Mouse (Mus musculus): Measurements from ENCODE around the gene Hist2h2be. TPM values are rescaled to one million over a fixed set of nuclear protein-coding genes. Genes with fewer than 3 reads are reported as not detected.
"Not testable (repeated sequence)": the region's sequence is repeated elsewhere in the genome, so short reads cannot be mapped to it uniquely, and the experiment has no call there.

Hist2h2be gene
- polyA plus RNA-seq, 1 experiment: 9.4 TPM

DNA sequence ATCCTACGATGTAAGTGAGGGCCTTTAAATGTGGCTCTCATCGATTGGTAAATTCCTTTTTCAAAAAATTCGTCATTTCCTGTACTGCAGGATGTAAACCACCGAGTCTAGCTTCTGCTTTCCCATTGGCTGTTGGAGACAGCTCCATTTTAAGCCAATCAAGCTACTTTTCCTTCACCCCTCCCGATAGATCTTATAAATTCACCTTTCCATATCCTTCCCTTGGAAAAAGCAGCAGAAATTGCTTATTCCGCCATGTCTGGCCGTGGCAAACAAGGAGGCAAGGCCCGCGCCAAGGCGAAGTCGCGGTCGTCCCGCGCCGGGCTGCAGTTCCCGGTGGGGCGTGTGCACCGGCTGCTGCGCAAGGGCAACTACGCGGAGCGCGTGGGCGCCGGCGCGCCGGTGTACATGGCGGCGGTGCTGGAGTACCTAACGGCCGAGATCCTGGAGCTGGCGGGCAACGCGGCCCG, 1.2 kb upstream of the Hist2h2be start, which contains the start of the genes Bola1 and Hist2h2ab:
Gene Bola1 (minus strand): TSS at position 49 of the 470 bp plus-strand sequence.
Gene Hist2h2ab (plus strand): TSS at position 205 of the 470 bp plus-strand sequence.
- peak within 1 kb of the TSS; percentile 67 for H3K4me3 ChIP-seq (replicated peaks; ENCODE audit: control insufficient read depth, low read depth, low read length)
- H3K4me1 ChIP-seq (ENCODE audit: control insufficient read depth, insufficient read depth, low read length): peaks cover 2% of the 10 kb centered on the region
- WGBS: under 1% methylated on average over 37 of the region's 37 CpGs
- peak within 1 kb of the TSS; percentile 98 for H3K27ac ChIP-seq (ENCODE audit: control insufficient read depth, insufficient read depth, low read depth, low read length, poor library complexity)
- TF ChIP-seq CTCF (IDR thresholded peaks at IDR 0.05; ENCODE audit: control insufficient read depth, insufficient read depth, low read length): no peak
- TF ChIP-seq POLR2A (IDR thresholded peaks at IDR 0.05; ENCODE audit: borderline replicate concordance, control insufficient read depth, low read depth, low read length): peak; percentile 95; the same call in 1 of the 2 replicates

GRCm38 (mm10) chr3:96220131-96220764, 671 bp upstream of the Hist2h2be start:
- H3K4me1 ChIP-seq (ENCODE audit: control insufficient read depth, insufficient read depth, low read length): not testable (repeated sequence)
- Histone ChIP-seq H3K27ac (ENCODE audit: control insufficient read depth, insufficient read depth, low read depth, low read length, poor library complexity) (peak overlapping the region; percentile 98), H3K4me3 (replicated peaks; ENCODE audit: control insufficient read depth, low read depth, low read length) (peak overlapping the region; percentile 67)
- under 1% methylated on average over 46 of the region's 47 CpGs for WGBS

DNA sequence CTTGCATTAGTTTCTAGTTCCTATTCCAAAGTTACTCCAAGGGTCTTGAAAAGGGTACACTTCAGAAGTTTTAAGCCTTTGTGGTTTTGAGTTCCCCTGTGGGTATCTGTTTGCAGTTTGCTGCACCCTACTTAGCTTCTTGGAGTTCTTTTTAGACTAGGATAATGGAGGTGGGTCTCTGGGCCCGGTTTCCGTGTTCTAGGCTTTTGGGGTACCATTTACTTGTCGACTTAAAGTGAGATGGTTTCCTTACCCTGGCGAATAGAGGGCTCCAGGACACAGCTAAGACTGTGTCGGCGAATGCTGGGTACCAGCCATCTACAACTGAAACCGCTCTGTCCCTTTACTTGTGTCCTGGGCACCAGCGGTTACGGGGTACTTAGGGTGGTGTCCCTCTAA, 720 bp downstream of the Hist2h2be start:
- Histone ChIP-seq H3K4me3 (replicated peaks; ENCODE audit: control insufficient read depth, low read depth, low read length) (peak overlapping the region; percentile 77), H3K27ac (ENCODE audit: control insufficient read depth, insufficient read depth, low read depth, low read length, poor library complexity) (peak overlapping the region; percentile 97), H3K4me1 (ENCODE audit: control insufficient read depth, insufficient read depth, low read length) (peaks cover 4% of the 10 kb centered on the region)
- no peak for TF ChIP-seq CTCF (IDR thresholded peaks at IDR 0.05; ENCODE audit: control insufficient read depth, insufficient read depth, low read length)
- TF ChIP-seq POLR2A (IDR thresholded peaks at IDR 0.05; ENCODE audit: borderline replicate concordance, control insufficient read depth, low read depth, low read length): no peak
- 4% methylated on average over 9 of the region's 9 CpGs for WGBS

DNA sequence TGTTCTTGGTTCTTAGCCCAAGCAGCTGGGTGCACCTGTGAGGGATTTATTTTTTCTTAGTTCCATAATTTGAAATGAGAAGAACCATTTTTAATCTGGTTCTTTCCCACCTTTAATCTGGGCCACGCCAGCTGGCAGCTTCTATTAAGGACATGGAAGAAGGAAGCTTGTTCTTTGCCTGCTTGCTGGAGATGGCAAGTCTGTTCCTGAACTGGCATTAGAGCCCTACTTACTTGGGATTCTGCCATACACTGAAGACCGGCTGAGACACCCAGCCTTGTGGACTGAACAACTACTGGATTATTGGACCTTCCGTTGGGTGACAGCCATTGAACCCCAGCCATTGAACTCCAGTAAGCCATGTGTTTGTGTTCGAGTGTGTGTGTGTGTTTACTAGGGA, 1.9 kb downstream of the Hist2h2be start:
- TF ChIP-seq CTCF (IDR thresholded peaks at IDR 0.05; ENCODE audit: control insufficient read depth, insufficient read depth, low read length): no peak
- TF ChIP-seq POLR2A (IDR thresholded peaks at IDR 0.05; ENCODE audit: borderline replicate concordance, control insufficient read depth, low read depth, low read length): no peak
- peak overlapping the region; percentile 29; the same call in 1 of the 2 replicates for H3K27ac ChIP-seq (ENCODE audit: control insufficient read depth, insufficient read depth, low read depth, low read length, poor library complexity)
- 84% methylated on average over 4 of the region's 4 CpGs for WGBS
- H3K4me1 ChIP-seq (ENCODE audit: control insufficient read depth, insufficient read depth, low read length): peaks cover 5% of the 10 kb centered on the region
- peak overlapping the region; percentile 37 for H3K4me3 ChIP-seq (replicated peaks; ENCODE audit: control insufficient read depth, low read depth, low read length)

- no peak overlapping the region for H3K27ac ChIP-seq (ENCODE audit: control insufficient read depth, insufficient read depth, low read depth, low read length, poor library complexity)
- WGBS: 58% methylated on average over 2 of the region's 2 CpGs
- H3K4me3 ChIP-seq (replicated peaks; ENCODE audit: control insufficient read depth, low read depth, low read length): no peak overlapping the region
- no peak for TF ChIP-seq CTCF (IDR thresholded peaks at IDR 0.05; ENCODE audit: control insufficient read depth, insufficient read depth, low read length)
- no peak for TF ChIP-seq POLR2A (IDR thresholded peaks at IDR 0.05; ENCODE audit: borderline replicate concordance, control insufficient read depth, low read depth, low read length)
- H3K4me1 ChIP-seq (ENCODE audit: control insufficient read depth, insufficient read depth, low read length): peaks cover 5% of the 10 kb centered on the region
Observed at GRCm38 (mm10) chr3:96225421-96225820, 4.5 kb downstream of the Hist2h2be start.

GRCm38 (mm10) chr3:96226695-96227648, 6.1 kb downstream of the Hist2h2be start:
- Histone ChIP-seq H3K4me1 (ENCODE audit: control insufficient read depth, insufficient read depth, low read length) (peaks cover 5% of the 10 kb centered on the region), H3K27ac (ENCODE audit: control insufficient read depth, insufficient read depth, low read depth, low read length, poor library complexity) (no peak overlapping the region), H3K4me3 (replicated peaks; ENCODE audit: control insufficient read depth, low read depth, low read length) (no peak overlapping the region)
- 56% methylated on average over 8 of the region's 8 CpGs for WGBS
- TF ChIP-seq POLR2A (IDR thresholded peaks at IDR 0.05; ENCODE audit: borderline replicate concordance, control insufficient read depth, low read depth, low read length) (no peak), CTCF (IDR thresholded peaks at IDR 0.05; ENCODE audit: control insufficient read depth, insufficient read depth, low read length) (no peak)

DNA sequence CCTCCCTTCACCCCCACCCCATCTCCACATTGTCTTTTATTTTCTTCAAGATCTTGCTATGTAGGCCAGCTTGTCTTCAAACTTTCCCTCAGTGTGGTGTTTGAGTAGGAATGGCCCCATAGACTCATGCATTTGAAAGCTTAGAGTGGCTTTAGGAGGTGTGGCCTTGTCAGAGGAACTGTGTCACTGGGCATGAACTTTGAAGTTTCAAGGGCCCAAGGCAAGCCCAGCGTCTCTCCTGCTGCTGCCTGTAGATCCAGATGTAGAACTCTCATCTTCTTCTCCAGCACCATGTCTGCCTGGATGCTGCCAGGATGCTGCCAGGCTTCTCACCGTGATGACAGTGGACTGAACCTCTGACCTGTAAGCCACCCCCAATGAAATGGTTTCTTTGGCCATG, 7.9 kb downstream of the Hist2h2be start:
- Histone ChIP-seq H3K4me3 (replicated peaks; ENCODE audit: control insufficient read depth, low read depth, low read length) (no peak overlapping the region), H3K27ac (ENCODE audit: control insufficient read depth, insufficient read depth, low read depth, low read length, poor library complexity) (no peak overlapping the region), H3K4me1 (ENCODE audit: control insufficient read depth, insufficient read depth, low read length) (peaks cover 4% of the 10 kb centered on the region)
- 71% methylated on average over 2 of the region's 2 CpGs for WGBS
- TF ChIP-seq CTCF (IDR thresholded peaks at IDR 0.05; ENCODE audit: control insufficient read depth, insufficient read depth, low read length): no peak
- TF ChIP-seq POLR2A (IDR thresholded peaks at IDR 0.05; ENCODE audit: borderline replicate concordance, control insufficient read depth, low read depth, low read length): no peak

DNA sequence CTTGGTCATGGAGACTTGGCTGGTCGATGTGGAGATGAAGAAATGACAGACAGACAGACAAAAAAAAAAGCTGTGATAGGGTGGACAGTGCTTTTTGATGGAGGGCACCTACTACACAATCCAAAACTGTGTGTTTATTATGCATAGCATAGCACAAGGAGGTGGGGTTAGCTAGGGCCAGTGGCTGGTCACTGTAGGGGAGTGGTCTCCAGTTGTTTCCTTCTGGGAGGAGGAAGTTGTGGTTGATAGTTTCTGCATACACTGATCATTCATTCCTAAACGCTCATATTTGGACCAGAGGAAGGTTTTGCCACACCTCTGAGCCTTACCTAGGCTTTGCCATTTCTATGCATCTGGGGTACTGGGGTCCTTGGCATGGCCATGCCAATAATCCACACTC, 9.5 kb downstream of the Hist2h2be start:
- Histone ChIP-seq H3K27ac (ENCODE audit: control insufficient read depth, insufficient read depth, low read depth, low read length, poor library complexity) (no peak overlapping the region), H3K4me1 (ENCODE audit: control insufficient read depth, insufficient read depth, low read length) (peaks cover 3% of the 10 kb centered on the region), H3K4me3 (replicated peaks; ENCODE audit: control insufficient read depth, low read depth, low read length) (no peak overlapping the region)
- 40% methylated on average over 2 of the region's 2 CpGs for WGBS
- no peak for TF ChIP-seq CTCF (IDR thresholded peaks at IDR 0.05; ENCODE audit: control insufficient read depth, insufficient read depth, low read length)
- TF ChIP-seq POLR2A (IDR thresholded peaks at IDR 0.05; ENCODE audit: borderline replicate concordance, control insufficient read depth, low read depth, low read length): no peak

Data from bone marrow, adult 2 months (tissue).